Mouse (Mus musculus) heart, adult 2 months (tissue): ENCODE results near the gene Ssrp1.

Source experiments
- CTCF ChIP-seq: fragments of 200-600 bp; IDR thresholded peaks from 2 replicates; pipeline ENCODE4 v1.8.1; 2022; ENCODE audit warnings: antibody characterized with exemption, mild to moderate bottlenecking, moderate library complexity
- POLR2A ChIP-seq: fragments of 200-500 bp; IDR thresholded peaks from 2 replicates; pipeline ENCODE4 v1.6.1; 2011; ENCODE audit warnings: mild to moderate bottlenecking, low read depth, low read length, control low read depth; ENCODE audit not compliant: insufficient read depth

- TF ChIP-seq CTCF (no peak), POLR2A (no peak)
Measured at GRCm38 (mm10) chr2:85013826-85014587, 23.0 kb upstream of the Ssrp1 start.
